ENCODE assay signal across 9 mouse cellular contexts in the genomic region with DNA sequence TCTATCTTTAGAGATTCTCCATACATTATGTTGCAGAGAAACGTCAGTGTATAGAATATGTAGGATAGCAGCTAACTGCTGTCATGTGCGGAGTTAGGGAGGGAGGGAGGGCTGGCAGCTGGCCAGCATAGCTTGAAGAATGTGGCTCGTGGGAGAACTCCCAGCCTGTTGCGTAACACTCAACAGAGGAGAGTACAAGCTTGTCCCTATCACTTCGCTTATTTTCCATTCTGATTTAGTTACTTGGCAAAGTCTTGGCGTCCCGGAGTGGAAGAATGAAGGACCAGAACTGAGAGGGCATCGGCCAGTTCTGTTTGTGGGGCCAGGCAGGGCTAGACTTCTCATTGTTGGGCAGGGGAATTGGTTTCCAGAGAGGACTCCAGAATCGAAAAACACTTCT. TPM values are rescaled to one million over a fixed set of nuclear protein-coding genes. Genes with fewer than 3 reads are reported as not detected.
DNase-seq lines count a peak whose midpoint lies in the region; ATAC-seq lines count a peak whose summit lies in the region.
"Had no signal": no experiment of that assay in that cellular context is flagged by ENCODE, and none has a peak within 500 bp of the region (broad histone marks: within the 10 kb centered on the region; RNA-seq: fewer than 3 reads in every experiment).

No protein-coding gene starts in this region.

- ATAC-seq in heart, embryonic 11.5 days (replicated peaks; ENCODE audit: insufficient number of reproducible peaks, low FRiP score, low TSS enrichment): 0 out of 2 replicates have a peak, but pooled peaks have one; percentile 56
- peak; percentile 90 for ATAC-seq in kidney, embryonic 16.5 days (ENCODE audit: low FRiP score, low TSS enrichment)
- 0 out of 2 replicates have a peak, but pooled peaks have one; percentile 38 for ATAC-seq in liver, embryonic 13.5 days (ENCODE audit: low read depth)

- WGBS in heart, embryonic 11.5 days (ENCODE audit: insufficient replicate concordance): 21% methylated on average over 9 of the region's 9 CpGs
- 29% methylated on average over 9 of the region's 9 CpGs for WGBS in kidney, embryonic 16.5 days
- 52% methylated on average over 9 of the region's 9 CpGs for WGBS in liver, embryonic 13.5 days (ENCODE audit: insufficient replicate concordance)

- peak overlapping the region; percentile 18; the same call in 1 of the 2 replicates for H3K4me3 ChIP-seq in heart, embryonic 11.5 days (ENCODE audit: low read depth, low read length)
- H3K4me3 ChIP-seq in kidney, embryonic 16.5 days (ENCODE audit: low read length): peak overlapping the region; percentile 9; the same call in 1 of the 2 replicates
- no peak overlapping the region for H3K4me3 ChIP-seq in liver, embryonic 13.5 days (replicated peaks)

- H3K9me3 ChIP-seq in heart, embryonic 11.5 days (replicated peaks; ENCODE audit: control insufficient read depth, low read length): no peaks in the 10 kb centered on the region
- H3K9me3 ChIP-seq in kidney, embryonic 16.5 days (ENCODE audit: low read length): no peaks in the 10 kb centered on the region
- H3K9me3 ChIP-seq in liver, embryonic 13.5 days (replicated peaks): no peaks in the 10 kb centered on the region

- DNase-seq in frontal cortex, adult 2 months (ENCODE audit: extremely low spot score in 1 of 2, low spot score in 1 of 2): peak; percentile 55 to 78
- DNase-seq in frontal cortex, postnatal 25 days (ENCODE audit: low spot score in 2 of 2): no peak
- peak; percentile 63 to 67 for DNase-seq in cerebellum, postnatal 36 days
- DNase-seq in liver, embryonic 13.5 days: no peak
- peak; percentile 58 for DNase-seq in ovary, postnatal 36 days (ENCODE audit: low spot score)
- DNase-seq in thymus, postnatal 4 days: no peak

- peak overlapping the region; percentile 63 for H3K4me2 ChIP-seq in heart, embryonic 11.5 days
- H3K4me2 ChIP-seq in kidney, embryonic 16.5 days (replicated peaks; ENCODE audit: low read depth, low read length): peak overlapping the region; percentile 42
- 0 out of 2 replicates have a peak overlapping the region, but pooled peaks have one; percentile 8 for H3K4me2 ChIP-seq in liver, embryonic 13.5 days

- H3K27ac ChIP-seq in heart, embryonic 11.5 days (ENCODE audit: low read depth, low read length): peak overlapping the region; percentile 69
- H3K27ac ChIP-seq in kidney, embryonic 16.5 days (ENCODE audit: low read length): peak overlapping the region; percentile 81
- no peak overlapping the region for H3K27ac ChIP-seq in liver, embryonic 13.5 days
- H3K27ac ChIP-seq: macrophage had no signal

- H3K36me3 ChIP-seq in heart, embryonic 11.5 days (ENCODE audit: control insufficient read depth, insufficient read depth, low read length): no peaks in the 10 kb centered on the region
- H3K36me3 ChIP-seq in kidney, embryonic 16.5 days (ENCODE audit: insufficient read depth, low read length): peaks cover 7% of the 10 kb centered on the region; the same call in 1 of the 2 replicates
- peaks cover under 1% of the 10 kb centered on the region; the same call in 1 of the 2 replicates for H3K36me3 ChIP-seq in liver, embryonic 13.5 days

- 0 out of 2 replicates have a peak overlapping the region, but pooled peaks have one; percentile 6 for H3K9ac ChIP-seq in heart, embryonic 11.5 days (ENCODE audit: low read depth, low read length)
- no peak overlapping the region for H3K9ac ChIP-seq in kidney, embryonic 16.5 days (replicated peaks; ENCODE audit: low read length)
- H3K9ac ChIP-seq in liver, embryonic 13.5 days: no peak overlapping the region

- no peaks in the 10 kb centered on the region for H3K27me3 ChIP-seq in heart, embryonic 11.5 days (ENCODE audit: control insufficient read depth, insufficient read depth, low read length)
- no peaks in the 10 kb centered on the region for H3K27me3 ChIP-seq in kidney, embryonic 16.5 days (ENCODE audit: insufficient read depth, low read length)
- H3K27me3 ChIP-seq in liver, embryonic 13.5 days: no peaks in the 10 kb centered on the region

- H3K4me1 ChIP-seq in heart, embryonic 11.5 days (ENCODE audit: control insufficient read depth, insufficient read depth, low read length): peaks cover 24% of the 10 kb centered on the region
- peaks cover 30% of the 10 kb centered on the region for H3K4me1 ChIP-seq in kidney, embryonic 16.5 days (ENCODE audit: insufficient read depth, low read length)
- H3K4me1 ChIP-seq in liver, embryonic 13.5 days (replicated peaks): peaks cover 33% of the 10 kb centered on the region

RNA-seq across cellular contexts. Expression of a gene that starts 6.6 kb away (rescaled TPM):
- not detected in 2 replicates for polyA plus RNA-seq in frontal cortex, adult 2 months (2012; rRNA removed)
- 2.1 and 3.5 TPM in 2 replicates for polyA plus RNA-seq in heart, embryonic 11.5 days (2014; fragmentation: Nextera tagmentation; extraction: Ambion mirVana)
- polyA plus RNA-seq in kidney, embryonic 16.5 days (2015; fragmentation: Nextera tagmentation; extraction: Ambion mirVana): not detected in 2 replicates
- not detected in 2 replicates for polyA plus RNA-seq in liver, embryonic 13.5 days (2015; fragmentation: Nextera tagmentation; extraction: Ambion mirVana)
- polyA plus RNA-seq: macrophage had no signal

RNA-seq across cellular contexts. Expression of a gene that starts 25.4 kb away (rescaled TPM):
- 26.3 and 29.4 TPM in 2 replicates for polyA plus RNA-seq in frontal cortex, adult 2 months (2012; rRNA removed)
- 38.4 and 40.0 TPM in 2 replicates for polyA plus RNA-seq in heart, embryonic 11.5 days (2014; fragmentation: Nextera tagmentation; extraction: Ambion mirVana)
- polyA plus RNA-seq in kidney, embryonic 16.5 days (2015; fragmentation: Nextera tagmentation; extraction: Ambion mirVana): 39.1 and 40.1 TPM in 2 replicates
- polyA plus RNA-seq in liver, embryonic 13.5 days (2015; fragmentation: Nextera tagmentation; extraction: Ambion mirVana): 28.0 and 31.0 TPM in 2 replicates

RNA-seq across cellular contexts. Expression of a gene that starts 54.6 kb away (rescaled TPM):
- 76.6 and 85.8 TPM in 2 replicates for polyA plus RNA-seq in frontal cortex, adult 2 months (2012; rRNA removed)
- 33.1 and 36.6 TPM in 2 replicates for polyA plus RNA-seq in heart, embryonic 11.5 days (2014; fragmentation: Nextera tagmentation; extraction: Ambion mirVana)
- 19.2 and 32.1 TPM in 2 replicates for polyA plus RNA-seq in kidney, embryonic 16.5 days (2015; fragmentation: Nextera tagmentation; extraction: Ambion mirVana)
- 31.0 and 33.3 TPM in 2 replicates for polyA plus RNA-seq in liver, embryonic 13.5 days (2015; fragmentation: Nextera tagmentation; extraction: Ambion mirVana)

Comparison
In these comparisons a context has a peak if more than half of its experiments do, and no peak if none do; other contexts are left out.
1. DNase-seq: peak in frontal cortex, adult 2 months (2 of 2), cerebellum, postnatal 36 days (2 of 2) and ovary, postnatal 36 days (single experiment); none in frontal cortex, postnatal 25 days (0 of 2), liver, embryonic 13.5 days (single experiment) and thymus, postnatal 4 days (single experiment).
2. ATAC-seq: peak in every context shown above with its lines; median percentile 90 in kidney, embryonic 16.5 days; 56 in heart, embryonic 11.5 days; 38 in liver, embryonic 13.5 days.
3. H3K4me2 ChIP-seq: peak in every context shown above with its lines; median percentile 63 in heart, embryonic 11.5 days; 42 in kidney, embryonic 16.5 days; 8 in liver, embryonic 13.5 days.